Mouse (Mus musculus): ENCODE measurements around the gene Enc1. TPM values are rescaled to one million over a fixed set of nuclear protein-coding genes. Genes with fewer than 3 reads are reported as not detected.

Enc1 gene
- total and polyA plus RNA-seq, 3 experiments: 3.7 to 7.0 (median 6.4) TPM

DNA sequence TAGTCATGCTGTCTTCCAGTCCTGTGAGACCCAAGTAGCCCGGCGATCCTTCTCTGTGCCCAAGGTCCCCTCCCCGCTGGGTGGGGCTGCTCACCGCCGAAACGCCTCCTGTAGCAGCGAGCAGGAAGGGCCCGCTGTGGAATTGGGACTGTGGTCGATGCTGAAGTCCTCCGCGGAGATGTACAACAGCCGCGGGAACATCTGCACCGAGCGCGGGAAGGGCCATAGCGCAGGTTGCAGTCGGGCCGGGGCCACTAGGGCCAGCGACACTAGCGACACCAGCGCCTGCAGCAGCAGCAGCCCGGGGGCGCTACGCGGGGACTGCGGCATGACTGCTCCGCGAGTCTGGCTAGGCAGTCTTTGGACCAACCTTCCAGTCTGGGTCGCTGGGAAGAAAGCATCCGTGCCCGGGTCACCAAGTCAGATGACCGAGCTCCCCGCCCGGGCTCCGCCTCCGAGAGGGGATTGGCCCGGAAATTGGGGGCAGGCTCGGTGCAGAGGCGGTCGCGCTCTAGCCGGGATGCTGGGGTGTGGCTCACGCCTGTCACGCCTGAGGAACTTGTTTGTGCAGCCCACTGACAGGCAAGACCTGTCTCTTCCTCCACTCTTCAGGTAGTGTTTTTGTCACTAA, 42.9 kb upstream of the Enc1 start, which contains the start of gene Hexb:
Hexb (minus strand) TSS at position 426 of the 631 bp plus-strand sequence.
- Histone ChIP-seq H3K9ac (ENCODE audit: insufficient read depth, low read depth) (peak within 1 kb of the TSS; percentile 29; the same call in 1 of the 2 replicates), H3K4me2 (ENCODE audit: insufficient read depth, low read depth, poor library complexity, severe bottlenecking) (peak within 1 kb of the TSS; percentile 82), H3K36me3 (replicated peaks in 1 of 2; ENCODE audit: control insufficient read depth in 1 of 2, insufficient read depth in 1 of 2, low read length in 1 of 2) (peaks cover 0 to 10% of the 10 kb centered on the region in 2 experiments), H3K9me3 (replicated peaks; ENCODE audit: low read length) (no peaks in the 10 kb centered on the region), H3K4me3 (replicated peaks in 1 of 3; ENCODE audit: low read depth in 2 of 3, low read length in 2 of 3, poor library complexity in 1 of 3) (peak within 1 kb of the TSS; percentile 69 to 90 (median 80)), H3K27ac (ENCODE audit: insufficient read depth, low read depth) (peak within 1 kb of the TSS; percentile 40), H3K79me2 (replicated peaks; ENCODE audit: control insufficient read depth, extremely low read depth, insufficient read depth, poor library complexity, severe bottlenecking) (no peaks in the 10 kb centered on the region), H3K4me1 (ENCODE audit: control insufficient read depth in 1 of 2, insufficient read depth in 2 of 2) (peaks cover 7 to 25% of the 10 kb centered on the region in 2 experiments; a peak in 3 of 4 replicates), H3K27me3 (replicated peaks) (no peaks in the 10 kb centered on the region)
- in situ Hi-C loops (cut with MboI; ENCODE audit: low pct_ligation_motif_present, low pct_unique_long_range_greater_than_20kb, low sequenced_read_pairs): no loop called here
- peak; percentile 88 for DNase-seq (ENCODE audit: extremely low read depth)
- dilution Hi-C loops (cut with MboI; ENCODE audit: extremely low pct_ligation_motif_present, extremely low pct_unique_long_range_greater_than_20kb, low sequenced_read_pairs): no loop called here
- TF ChIP-seq ELF1 (IDR thresholded peaks at IDR 0.05; ENCODE audit: low read depth, low read length) (peak; percentile 76), RAD21 (IDR thresholded peaks at IDR 0.05; ENCODE audit: low read depth, low read length) (peak; percentile 32), MXI1 (IDR thresholded peaks at IDR 0.05; ENCODE audit: low read depth, low read length) (no peak; the same call in none of the 2 replicates), RCOR1 (conservative IDR thresholded peaks at IDR 0.05; ENCODE audit: low read depth, low read length) (no peak), TCF12 (IDR thresholded peaks at IDR 0.05; ENCODE audit: low read depth, low read length) (peak; percentile 53; the same call in 1 of the 2 replicates), JUND (conservative IDR thresholded peaks at IDR 0.05; ENCODE audit: low read depth, low read length) (no peak), NELFE (IDR thresholded peaks at IDR 0.05; ENCODE audit: low read depth, low read length) (peak; percentile 76), TBP (conservative IDR thresholded peaks at IDR 0.05; ENCODE audit: low read depth, low read length) (peak; percentile 54; the same call in 1 of the 2 replicates), ZMIZ1 (IDR thresholded peaks at IDR 0.05; ENCODE audit: low read depth, low read length) (peak; percentile 79), BHLHE40 (IDR thresholded peaks at IDR 0.05; ENCODE audit: low read depth, low read length) (peak; percentile 93), GABPA (IDR thresholded peaks at IDR 0.05; ENCODE audit: insufficient replicate concordance, low read depth, low read length) (no peak), HCFC1 (IDR thresholded peaks at IDR 0.05; ENCODE audit: low read depth, low read length) (peak; percentile 36), USF1 (IDR thresholded peaks at IDR 0.05; ENCODE audit: low read depth, low read length) (peak; percentile 53), UBTF (IDR thresholded peaks at IDR 0.05; ENCODE audit: low read depth, low read length) (peak; percentile 52; the same call in 1 of the 2 replicates), MAFK (IDR thresholded peaks at IDR 0.05; ENCODE audit: insufficient replicate concordance, low read length) (no peak), POLR2A (IDR thresholded peaks at IDR 0.05; ENCODE audit: low read depth, low read length) (peak; percentile 86), SMC3 (IDR thresholded peaks at IDR 0.05; ENCODE audit: low read depth, low read length) (peak; percentile 6; the same call in 1 of the 2 replicates), MAX (IDR thresholded peaks at IDR 0.05; ENCODE audit: low read length) (no peak), CTCF (conservative IDR thresholded peaks at IDR 0.05 in 1 of 2, IDR thresholded peaks at IDR 0.05 in 1 of 2; ENCODE audit: low read depth in 2 of 2, low read length in 2 of 2) (peak in 1 of 2 experiments; percentile 36; a peak in 1 of 4 replicates), SIN3A (IDR thresholded peaks at IDR 0.05; ENCODE audit: low read length) (peak; percentile 29; the same call in 1 of the 2 replicates)

DNA sequence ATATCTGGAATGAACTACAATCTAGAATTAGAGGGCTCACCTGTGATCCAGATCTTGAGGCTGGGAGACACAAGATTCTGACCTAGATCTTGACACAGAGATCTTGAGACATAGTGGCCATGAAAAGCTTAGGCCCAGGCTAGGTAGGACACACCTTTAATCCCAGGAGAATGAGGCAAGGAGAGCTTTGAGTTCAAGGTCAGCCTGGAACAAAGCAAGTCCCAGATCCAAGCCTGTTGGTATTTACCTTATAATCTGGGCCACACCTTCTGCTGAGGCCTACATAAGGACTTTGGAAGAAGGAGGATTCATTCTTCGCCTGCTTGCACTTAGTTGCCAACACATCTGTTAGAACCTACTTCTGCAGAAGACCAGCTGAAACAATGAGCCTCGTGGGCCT, 41.8 kb upstream of the Enc1 start:
- dilution Hi-C loops (cut with MboI; ENCODE audit: extremely low pct_ligation_motif_present, extremely low pct_unique_long_range_greater_than_20kb, low sequenced_read_pairs): no loop called here
- no peak overlapping the region for H3K27ac ChIP-seq (ENCODE audit: insufficient read depth, low read depth)
- H3K9ac ChIP-seq (ENCODE audit: insufficient read depth, low read depth): no peak overlapping the region
- H3K9me3 ChIP-seq (replicated peaks; ENCODE audit: low read length): no peaks in the 10 kb centered on the region
- no peak overlapping the region for H3K4me2 ChIP-seq (ENCODE audit: insufficient read depth, low read depth, poor library complexity, severe bottlenecking)
- H3K79me2 ChIP-seq (replicated peaks; ENCODE audit: control insufficient read depth, extremely low read depth, insufficient read depth, poor library complexity, severe bottlenecking): no peaks in the 10 kb centered on the region
- in situ Hi-C loops (cut with MboI; ENCODE audit: low pct_ligation_motif_present, low pct_unique_long_range_greater_than_20kb, low sequenced_read_pairs): no loop called here
- no peak overlapping the region for H3K4me3 ChIP-seq (replicated peaks in 1 of 3; ENCODE audit: low read depth in 2 of 3, low read length in 2 of 3, poor library complexity in 1 of 3)
- TF ChIP-seq MEF2A (IDR thresholded peaks at IDR 0.05; ENCODE audit: borderline replicate concordance, low read depth, low read length): no peak
- TF ChIP-seq PAX5 (IDR thresholded peaks at IDR 0.05; ENCODE audit: low read length): no peak
- TF ChIP-seq GABPA (IDR thresholded peaks at IDR 0.05; ENCODE audit: insufficient replicate concordance, low read depth, low read length): no peak
- H3K27me3 ChIP-seq (replicated peaks): no peaks in the 10 kb centered on the region
- peaks cover 7 to 32% of the 10 kb centered on the region in 2 experiments; a peak in 3 of 4 replicates for H3K4me1 ChIP-seq (ENCODE audit: control insufficient read depth in 1 of 2, insufficient read depth in 2 of 2)
- DNase-seq (ENCODE audit: extremely low read depth): no peak
- peaks cover 0 to 4% of the 10 kb centered on the region in 2 experiments for H3K36me3 ChIP-seq (replicated peaks in 1 of 2; ENCODE audit: control insufficient read depth in 1 of 2, insufficient read depth in 1 of 2, low read length in 1 of 2)

Measured in CH12.LX (cell line).